ENCODE assay signal across 8 mouse cellular contexts in the genomic region with DNA sequence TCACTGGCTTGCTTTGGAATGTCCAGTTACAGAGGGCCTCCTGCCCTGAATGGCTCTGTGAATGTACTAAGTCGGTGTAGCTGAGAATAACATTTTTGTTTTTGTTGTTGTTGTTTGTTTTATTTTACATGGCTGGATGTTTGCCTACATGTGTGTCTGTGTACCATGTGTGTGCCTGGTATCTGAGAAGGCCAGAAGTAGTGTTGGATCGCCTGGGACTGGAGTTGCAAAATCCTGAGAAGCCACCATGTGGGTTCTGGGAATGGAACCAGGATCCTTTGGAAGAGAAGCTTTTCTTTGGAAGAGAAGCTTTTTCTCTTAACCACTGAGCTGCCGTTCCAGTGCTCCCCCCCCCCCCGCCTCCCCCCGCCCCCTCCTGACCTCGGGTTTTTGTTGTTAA. TPM values are rescaled to one million over a fixed set of nuclear protein-coding genes. Genes with fewer than 3 reads are reported as not detected.
DNase-seq lines count a peak whose midpoint lies in the region; ATAC-seq and TF ChIP-seq lines count a peak whose summit lies in the region.

No protein-coding gene starts in this region.

- TF ChIP-seq EP300 in stomach, postnatal 0 days (optimal IDR thresholded peaks at IDR 0.05) = no peak

- ATAC-seq in forebrain, embryonic 11.5 days (replicated peaks; ENCODE audit: low FRiP score) = no peak
- ATAC-seq in lung, embryonic 15.5 days (ENCODE audit: borderline replicate concordance, extremely low read depth, low FRiP score, low TSS enrichment) = no peak
- ATAC-seq in liver, embryonic 11.5 days (replicated peaks; ENCODE audit: low FRiP score) = no peak
- no peak for ATAC-seq in stomach, postnatal 0 days (ENCODE audit: low FRiP score, low TSS enrichment)

- no peak overlapping the region for H3K9ac ChIP-seq in forebrain, embryonic 11.5 days (ENCODE audit: low read length)
- H3K9ac ChIP-seq in lung, embryonic 15.5 days = no peak overlapping the region
- no peak overlapping the region for H3K9ac ChIP-seq in liver, embryonic 11.5 days (ENCODE audit: low read depth, low read length)
- no peak overlapping the region for H3K9ac ChIP-seq in stomach, postnatal 0 days (ENCODE audit: low read length)

- H3K4me1 ChIP-seq in forebrain, embryonic 11.5 days (replicated peaks; ENCODE audit: control insufficient read depth, insufficient read depth, low read length) = peaks cover 28% of the 10 kb centered on the region
- H3K4me1 ChIP-seq in forebrain, embryonic 10.5 days = peaks cover 74% of the 10 kb centered on the region
- peaks cover 73% of the 10 kb centered on the region for H3K4me1 ChIP-seq in lung, embryonic 15.5 days
- H3K4me1 ChIP-seq in lung, adult 2 months (ENCODE audit: control insufficient read depth, insufficient read depth, low read length) = peaks cover 35% of the 10 kb centered on the region
- H3K4me1 ChIP-seq in liver, embryonic 11.5 days (replicated peaks; ENCODE audit: control insufficient read depth, insufficient read depth, low read length) = peaks cover 57% of the 10 kb centered on the region
- H3K4me1 ChIP-seq in stomach, postnatal 0 days (replicated peaks; ENCODE audit: control insufficient read depth, insufficient read depth) = peaks cover 28% of the 10 kb centered on the region

- 0 out of 2 replicates have a peak overlapping the region, but pooled peaks have one; percentile 8 for H3K27ac ChIP-seq in forebrain, embryonic 11.5 days (ENCODE audit: low read depth, low read length)
- H3K27ac ChIP-seq in forebrain, embryonic 10.5 days = no peak overlapping the region
- H3K27ac ChIP-seq in lung, embryonic 15.5 days = peak overlapping the region; percentile 99
- peak overlapping the region; percentile 48; the same call in 1 of the 2 replicates for H3K27ac ChIP-seq in liver, embryonic 11.5 days (ENCODE audit: low read depth, low read length)
- H3K27ac ChIP-seq in stomach, postnatal 0 days (replicated peaks) = peak overlapping the region; percentile 98

- TF ChIP-seq POLR2A in lung, adult 2 months (IDR thresholded peaks at IDR 0.05; ENCODE audit: borderline replicate concordance, extremely low read depth, low read depth, low read length) = no peak

- no peaks in the 10 kb centered on the region for H3K36me3 ChIP-seq in forebrain, embryonic 11.5 days (ENCODE audit: control insufficient read depth, insufficient read depth, low read length)
- H3K36me3 ChIP-seq in forebrain, embryonic 10.5 days (replicated peaks) = peaks cover 16% of the 10 kb centered on the region
- peaks cover 6% of the 10 kb centered on the region; the same call in 1 of the 2 replicates for H3K36me3 ChIP-seq in lung, embryonic 15.5 days
- peaks cover 7% of the 10 kb centered on the region; the same call in 1 of the 2 replicates for H3K36me3 ChIP-seq in liver, embryonic 11.5 days (ENCODE audit: control insufficient read depth, insufficient read depth, low read length)
- H3K36me3 ChIP-seq in stomach, postnatal 0 days (ENCODE audit: control insufficient read depth, insufficient read depth, low read length) = peaks cover 4% of the 10 kb centered on the region; the same call in 1 of the 2 replicates

- TF ChIP-seq CTCF in lung, adult 2 months (IDR thresholded peaks at IDR 0.05; ENCODE audit: insufficient read depth, low read length) = no peak
- TF ChIP-seq CTCF in stomach, postnatal 0 days (IDR thresholded peaks at IDR 0.05; ENCODE audit: low read depth) = no peak

- no peaks in the 10 kb centered on the region for H3K9me3 ChIP-seq in forebrain, embryonic 11.5 days (ENCODE audit: control insufficient read depth, low read length)
- H3K9me3 ChIP-seq in forebrain, embryonic 10.5 days = no peaks in the 10 kb centered on the region
- no peaks in the 10 kb centered on the region for H3K9me3 ChIP-seq in lung, embryonic 15.5 days
- H3K9me3 ChIP-seq in liver, embryonic 11.5 days (ENCODE audit: control insufficient read depth, low read length) = no peaks in the 10 kb centered on the region
- H3K9me3 ChIP-seq in stomach, postnatal 0 days (ENCODE audit: control insufficient read depth, low read length) = no peaks in the 10 kb centered on the region

- H3K4me2 ChIP-seq in forebrain, embryonic 11.5 days (ENCODE audit: low read depth, low read length, severe bottlenecking) = no peak overlapping the region
- H3K4me2 ChIP-seq in lung, embryonic 15.5 days = peak overlapping the region; percentile 75
- peak overlapping the region; percentile 21; the same call in 1 of the 2 replicates for H3K4me2 ChIP-seq in liver, embryonic 11.5 days
- H3K4me2 ChIP-seq in stomach, postnatal 0 days (replicated peaks; ENCODE audit: low read depth) = peak overlapping the region; percentile 74

- no peaks in the 10 kb centered on the region for H3K27me3 ChIP-seq in forebrain, embryonic 11.5 days (ENCODE audit: control insufficient read depth, insufficient read depth, low read length)
- no peaks in the 10 kb centered on the region for H3K27me3 ChIP-seq in forebrain, embryonic 10.5 days (ENCODE audit: poor library complexity, severe bottlenecking)
- no peaks in the 10 kb centered on the region for H3K27me3 ChIP-seq in lung, embryonic 15.5 days
- no peaks in the 10 kb centered on the region for H3K27me3 ChIP-seq in liver, embryonic 11.5 days (replicated peaks; ENCODE audit: control insufficient read depth, insufficient read depth, low read length)
- no peaks in the 10 kb centered on the region for H3K27me3 ChIP-seq in stomach, postnatal 0 days (ENCODE audit: control insufficient read depth, insufficient read depth, low read length)

- DNase-seq in forebrain, embryonic 11.5 days (ENCODE audit: low spot score) = peak; percentile 38
- no peak for DNase-seq in forebrain, embryonic 10.5 days (ENCODE audit: extremely low spot score, low spot score)
- no peak for DNase-seq in lung, adult 2 months
- DNase-seq in liver, embryonic 11.5 days (ENCODE audit: low spot score) = no peak
- no peak for DNase-seq in stomach, postnatal 0 days (ENCODE audit: low spot score)
- DNase-seq in thymus, postnatal 25 days = no peak
- no peak for DNase-seq in cerebellum, postnatal 14 days

- WGBS in forebrain, embryonic 11.5 days = 34% methylated on average over 6 of the region's 6 CpGs
- 45% methylated on average over 6 of the region's 6 CpGs for WGBS in forebrain, embryonic 10.5 days
- WGBS in lung, embryonic 15.5 days = 27% methylated on average over 6 of the region's 6 CpGs
- WGBS in lung, adult 2 months = 43% methylated on average over 6 of the region's 6 CpGs
- 61% methylated on average over 6 of the region's 6 CpGs for WGBS in liver, embryonic 11.5 days
- 23% methylated on average over 6 of the region's 6 CpGs for WGBS in stomach, postnatal 0 days

- H3K4me3 ChIP-seq in forebrain, embryonic 11.5 days (ENCODE audit: low read depth, low read length) = no peak overlapping the region
- no peak overlapping the region for H3K4me3 ChIP-seq in forebrain, embryonic 10.5 days
- H3K4me3 ChIP-seq in lung, embryonic 15.5 days = no peak overlapping the region
- H3K4me3 ChIP-seq in lung, adult 2 months (replicated peaks; ENCODE audit: extremely low read depth, low read depth, low read length) = no peak overlapping the region
- no peak overlapping the region for H3K4me3 ChIP-seq in liver, embryonic 11.5 days (ENCODE audit: low read depth, low read length)
- 0 out of 2 replicates have a peak overlapping the region, but pooled peaks have one; percentile 19 for H3K4me3 ChIP-seq in stomach, postnatal 0 days (ENCODE audit: low read depth, low read length)

RNA-seq across cellular contexts. Expression of a gene that starts 3.7 kb away (rescaled TPM):
- 77.6 and 77.8 TPM in 2 replicates for polyA plus RNA-seq in forebrain, embryonic 11.5 days (2014; fragmentation: Nextera tagmentation; extraction: Ambion mirVana)
- polyA plus RNA-seq in forebrain, embryonic 10.5 days (2016; fragmentation: Nextera tagmentation; extraction: Ambion mirVana) = 85.5 and 87.3 TPM in 2 replicates
- polyA plus RNA-seq in lung, embryonic 15.5 days (2015; fragmentation: Nextera tagmentation; extraction: Ambion mirVana) = 153 and 160 TPM in 2 replicates
- 120 and 137 TPM in 2 replicates for polyA plus RNA-seq in lung, adult 2 months (2012; rRNA removed)
- 54.7 and 55.3 TPM in 2 replicates for polyA plus RNA-seq in liver, embryonic 11.5 days (2014; fragmentation: Nextera tagmentation; extraction: Ambion mirVana)
- 84.0 and 90.1 TPM in 2 replicates for polyA plus RNA-seq in stomach, postnatal 0 days (2015; fragmentation: Nextera tagmentation; extraction: Ambion mirVana)

RNA-seq across cellular contexts. Expression of a gene that starts 20.3 kb away (rescaled TPM):
- 400 and 454 TPM in 2 replicates for polyA plus RNA-seq in forebrain, embryonic 11.5 days (2014; fragmentation: Nextera tagmentation; extraction: Ambion mirVana)
- polyA plus RNA-seq in forebrain, embryonic 10.5 days (2016; fragmentation: Nextera tagmentation; extraction: Ambion mirVana) = 449 and 492 TPM in 2 replicates
- polyA plus RNA-seq in lung, embryonic 15.5 days (2015; fragmentation: Nextera tagmentation; extraction: Ambion mirVana) = 457 and 490 TPM in 2 replicates
- polyA plus RNA-seq in lung, adult 2 months (2012; rRNA removed) = 81.7 and 95.5 TPM in 2 replicates
- polyA plus RNA-seq in liver, embryonic 11.5 days (2014; fragmentation: Nextera tagmentation; extraction: Ambion mirVana) = 756 and 842 TPM in 2 replicates
- polyA plus RNA-seq in stomach, postnatal 0 days (2015; fragmentation: Nextera tagmentation; extraction: Ambion mirVana) = 585 and 586 TPM in 2 replicates

RNA-seq across cellular contexts. Expression of a gene that starts 26.8 kb away (rescaled TPM):
- 0.44 TPM in 1 of 2 replicates, not detected in the other for polyA plus RNA-seq in forebrain, embryonic 11.5 days (2014; fragmentation: Nextera tagmentation; extraction: Ambion mirVana)
- 0.73 TPM in 1 of 2 replicates, not detected in the other for polyA plus RNA-seq in forebrain, embryonic 10.5 days (2016; fragmentation: Nextera tagmentation; extraction: Ambion mirVana)
- polyA plus RNA-seq in lung, embryonic 15.5 days (2015; fragmentation: Nextera tagmentation; extraction: Ambion mirVana) = 0.85 TPM in 1 of 2 replicates, not detected in the other
- 0.22 TPM in 1 of 2 replicates, not detected in the other for polyA plus RNA-seq in lung, adult 2 months (2012; rRNA removed)
- 0.64 TPM in 1 of 2 replicates, not detected in the other for polyA plus RNA-seq in liver, embryonic 11.5 days (2014; fragmentation: Nextera tagmentation; extraction: Ambion mirVana)
- not detected in 2 replicates for polyA plus RNA-seq in stomach, postnatal 0 days (2015; fragmentation: Nextera tagmentation; extraction: Ambion mirVana)

RNA-seq across cellular contexts. Expression of a gene that starts 36.1 kb away (rescaled TPM):
- 16.3 and 19.5 TPM in 2 replicates for polyA plus RNA-seq in forebrain, embryonic 11.5 days (2014; fragmentation: Nextera tagmentation; extraction: Ambion mirVana)
- polyA plus RNA-seq in forebrain, embryonic 10.5 days (2016; fragmentation: Nextera tagmentation; extraction: Ambion mirVana) = 20.3 and 22.0 TPM in 2 replicates
- polyA plus RNA-seq in lung, embryonic 15.5 days (2015; fragmentation: Nextera tagmentation; extraction: Ambion mirVana) = 15.6 and 18.5 TPM in 2 replicates
- 7.0 and 11.6 TPM in 2 replicates for polyA plus RNA-seq in lung, adult 2 months (2012; rRNA removed)
- polyA plus RNA-seq in liver, embryonic 11.5 days (2014; fragmentation: Nextera tagmentation; extraction: Ambion mirVana) = 12.9 and 13.1 TPM in 2 replicates
- 9.0 TPM in 2 replicates for polyA plus RNA-seq in stomach, postnatal 0 days (2015; fragmentation: Nextera tagmentation; extraction: Ambion mirVana)

RNA-seq across cellular contexts. Expression of a gene that starts 38.1 kb away (rescaled TPM):
- 13.3 and 17.7 TPM in 2 replicates for polyA plus RNA-seq in forebrain, embryonic 11.5 days (2014; fragmentation: Nextera tagmentation; extraction: Ambion mirVana)
- polyA plus RNA-seq in forebrain, embryonic 10.5 days (2016; fragmentation: Nextera tagmentation; extraction: Ambion mirVana) = 13.3 and 15.9 TPM in 2 replicates
- polyA plus RNA-seq in lung, embryonic 15.5 days (2015; fragmentation: Nextera tagmentation; extraction: Ambion mirVana) = 4.2 and 4.4 TPM in 2 replicates
- polyA plus RNA-seq in lung, adult 2 months (2012; rRNA removed) = 2.8 and 4.5 TPM in 2 replicates
- 3.7 and 5.4 TPM in 2 replicates for polyA plus RNA-seq in liver, embryonic 11.5 days (2014; fragmentation: Nextera tagmentation; extraction: Ambion mirVana)
- 1.1 and 1.9 TPM in 2 replicates for polyA plus RNA-seq in stomach, postnatal 0 days (2015; fragmentation: Nextera tagmentation; extraction: Ambion mirVana)
